Mouse (Mus musculus) layer of hippocampus, adult 18-20 months (tissue): ENCODE data around the gene Fam189a2. TPM values are rescaled to one million over a fixed set of nuclear protein-coding genes. Genes with fewer than 3 reads are reported as not detected.

ENCODE experiments used
- DNase-seq, 2 experiments: peaks; one replicate each; pipeline ENCODE4 v3.0.0; 2022; ENCODE audit warnings: low spot score in 2 of 2
- total RNA-seq, 2 experiments: library from RNA; stranded (reverse); gene quantifications; 2 replicates each; pipeline ENCODE4 v1.2.3; 2021

Fam189a2 gene
- total RNA-seq, 2 experiments from 2014 or later = 8.1 to 9.0 TPM

- DNase-seq = no peak
These were observed 84.7 kb downstream of the Fam189a2 start for GRCm38 (mm10) chr19:23946026-23946685.

- DNase-seq = no peak
These were observed 87.9 kb downstream of the Fam189a2 start for GRCm38 (mm10) chr19:23942886-23943285.

- DNase-seq = no peak
These were observed 89.3 kb downstream of the Fam189a2 start for GRCm38 (mm10) chr19:23941422-23941949.

DNA sequence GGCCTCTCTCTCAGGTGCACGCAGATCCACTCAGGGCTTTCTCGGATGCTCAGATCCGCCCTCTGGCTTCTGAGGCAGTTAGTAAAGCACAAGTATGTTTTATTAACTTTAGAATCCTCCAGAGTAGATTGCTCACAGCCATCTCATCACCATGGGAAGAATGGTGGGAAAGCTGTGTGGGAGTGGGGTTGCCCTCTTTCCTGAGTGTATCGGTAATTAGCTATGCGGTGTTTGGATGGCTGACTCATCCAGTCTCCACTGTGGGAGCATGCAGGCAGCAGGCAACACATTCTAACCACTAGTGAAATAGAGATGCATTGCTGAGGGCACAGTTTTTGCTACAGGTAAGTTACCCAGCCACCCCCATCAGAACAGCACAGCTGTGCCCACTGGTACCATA lies 100.0 kb downstream of the Fam189a2 start:
- peak in 1 of 2 experiments; percentile 34 for DNase-seq

GRCm38 (mm10) chr19:23925541-23925940 lies 105.3 kb downstream of the Fam189a2 start:
- no peak for DNase-seq

- DNase-seq = no peak
These were observed 106.0 kb downstream of the Fam189a2 start for GRCm38 (mm10) chr19:23924791-23925190.

DNA sequence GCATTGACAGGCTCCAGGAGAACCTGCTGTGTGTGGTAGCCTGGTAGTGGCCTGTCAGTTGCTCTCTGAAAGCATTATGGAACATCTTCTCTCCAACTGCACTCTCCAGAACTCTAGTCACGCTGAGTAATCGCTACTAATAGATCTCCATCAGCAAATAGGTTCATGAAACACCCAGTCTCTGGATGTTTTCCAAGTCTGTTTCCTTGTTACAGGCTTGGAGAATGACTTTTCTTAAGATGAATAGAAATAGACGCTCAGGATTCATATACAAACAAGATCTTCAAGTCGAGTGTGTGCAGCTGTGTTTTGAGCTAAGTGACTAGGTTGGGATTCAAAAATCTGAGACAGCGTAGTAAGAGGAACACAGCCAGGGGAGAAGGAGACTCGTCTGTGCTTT lies 106.8 kb downstream of the Fam189a2 start:
- no peak for DNase-seq

Other genes starting within 250 kb of the Fam189a2 start
- gene Tjp2, start 194.0 kb upstream of the Fam189a2 start, total RNA-seq = 10 to 100 TPM; 21.8 to 23.2 TPM
- 1 to 10 TPM; 6.9 to 9.5 TPM for gene Fxn, start 249.6 kb upstream of the Fam189a2 start, total RNA-seq